Mouse (Mus musculus) layer of hippocampus, adult 8-10 months (tissue): Measurements from ENCODE around the gene Dnaaf1. TPM values are rescaled to one million over a fixed set of nuclear protein-coding genes. Genes with fewer than 3 reads are reported as not detected.

ENCODE experiments used
- DNase-seq, 2 experiments: peaks; one replicate each; pipeline ENCODE4 v3.0.0; 2022; ENCODE audit warnings: low spot score in 2 of 2
- total RNA-seq, 4 experiments: library from RNA; stranded (reverse); gene quantifications; 2 replicates each; pipeline ENCODE4 v1.2.4; 2022

Dnaaf1 gene
- total RNA-seq, 4 experiments from 2014 or later = 0.13 to 0.43 (median 0.17) TPM

- no peak for DNase-seq
Observed at GRCm38 (mm10) chr8:119571135-119571534, 3.9 kb upstream of the Dnaaf1 start.

- no peak for DNase-seq
Observed at GRCm38 (mm10) chr8:119572411-119572810, 2.6 kb upstream of the Dnaaf1 start.

- DNase-seq = no peak
Observed at GRCm38 (mm10) chr8:119575366-119575726, 311 bp downstream of the Dnaaf1 start.

- no peak for DNase-seq
Observed at GRCm38 (mm10) chr8:119579096-119579495, 4.1 kb downstream of the Dnaaf1 start.

GRCm38 (mm10) chr8:119580441-119581161 lies 5.6 kb downstream of the Dnaaf1 start:
- DNase-seq = no peak

- no peak for DNase-seq
Observed at GRCm38 (mm10) chr8:119585901-119586300, 10.9 kb downstream of the Dnaaf1 start.

- DNase-seq = no peak
Observed at GRCm38 (mm10) chr8:119588321-119588720, 13.3 kb downstream of the Dnaaf1 start.

GRCm38 (mm10) chr8:119588844-119589243 lies 13.8 kb downstream of the Dnaaf1 start:
- no peak for DNase-seq

- no peak for DNase-seq
Observed at GRCm38 (mm10) chr8:119590348-119590747, 15.3 kb downstream of the Dnaaf1 start.

- DNase-seq = no peak
Observed at GRCm38 (mm10) chr8:119591456-119591855, 16.4 kb downstream of the Dnaaf1 start.

- DNase-seq = no peak
Observed at GRCm38 (mm10) chr8:119603771-119604170, 28.7 kb downstream of the Dnaaf1 start.

GRCm38 (mm10) chr8:119604398-119604803 lies 29.4 kb downstream of the Dnaaf1 start:
- DNase-seq = no peak

GRCm38 (mm10) chr8:119604996-119605395 lies 30.0 kb downstream of the Dnaaf1 start, which contains the start of gene Taf1c:
Gene Taf1c, minus strand, starts transcription at chr8:119605222.
- peak; percentile 86 to 91 for DNase-seq

GRCm38 (mm10) chr8:119606224-119606623 lies 31.2 kb downstream of the Dnaaf1 start:
- no peak for DNase-seq

GRCm38 (mm10) chr8:119612471-119612870 lies 37.4 kb downstream of the Dnaaf1 start, which contains the start of gene Adad2:
Gene Adad2, plus strand, starts transcription at chr8:119612747.
- no peak for DNase-seq

- DNase-seq = no peak
Observed at GRCm38 (mm10) chr8:119615096-119615495, 40.1 kb downstream of the Dnaaf1 start.

GRCm38 (mm10) chr8:119616358-119616757 lies 41.3 kb downstream of the Dnaaf1 start:
- no peak for DNase-seq

- DNase-seq = no peak
Observed at GRCm38 (mm10) chr8:119616811-119617210, 41.8 kb downstream of the Dnaaf1 start.

GRCm38 (mm10) chr8:119617586-119617985 lies 42.6 kb downstream of the Dnaaf1 start:
- DNase-seq = no peak

GRCm38 (mm10) chr8:119618887-119619286 lies 43.9 kb downstream of the Dnaaf1 start:
- no peak for DNase-seq

- DNase-seq = no peak
Observed at GRCm38 (mm10) chr8:119620116-119620840, 45.2 kb downstream of the Dnaaf1 start.

- no peak for DNase-seq
Observed at GRCm38 (mm10) chr8:119620848-119621465, 45.9 kb downstream of the Dnaaf1 start.
